In genomic region chr11:51822736-51823135, GRCm38 (mm10) we compare ENCODE assay signal across 17 mouse cellular contexts. TPM values are rescaled to one million over a fixed set of nuclear protein-coding genes. Genes with fewer than 3 reads are reported as not detected.
DNase-seq lines count a peak whose midpoint lies in the region; ATAC-seq and TF ChIP-seq lines count a peak whose summit lies in the region.
"Had no signal": no experiment of that assay in that cellular context is flagged by ENCODE, and none has a peak within 500 bp of the region (broad histone marks: within the 10 kb centered on the region; RNA-seq: fewer than 3 reads in every experiment).

No protein-coding gene starts in this region.

- peaks cover 14 to 15% of the 10 kb centered on the region in 2 experiments for H3K4me1 ChIP-seq in liver, embryonic 14.5 days (replicated peaks; ENCODE audit: control insufficient read depth in 2 of 2, insufficient read depth in 2 of 2, low read length in 1 of 2)
- H3K4me1 ChIP-seq: forebrain, embryonic 15.5 days; intestine, embryonic 15.5 days; kidney, embryonic 15.5 days had no signal

- no peak overlapping the region for H3K9ac ChIP-seq in liver, embryonic 14.5 days (replicated peaks)
- H3K9ac ChIP-seq: embryonic facial prominence, embryonic 15.5 days; forebrain, embryonic 15.5 days; heart, embryonic 15.5 days; intestine, embryonic 15.5 days; kidney, embryonic 15.5 days had no signal

- 0 out of 2 replicates have a peak overlapping the region, but pooled peaks have one; percentile 32 for H3K27ac ChIP-seq in layer of hippocampus, adult 2 months
- H3K27ac ChIP-seq in liver, embryonic 14.5 days, result peak overlapping the region; percentile 21; the same call in 1 of the 2 replicates
- H3K27ac ChIP-seq: embryonic facial prominence, embryonic 15.5 days; forebrain, embryonic 15.5 days; heart, embryonic 15.5 days; intestine, embryonic 15.5 days; kidney, embryonic 15.5 days had no signal

- H3K27me3 ChIP-seq in liver, embryonic 14.5 days (ENCODE audit: control insufficient read depth, insufficient read depth, low read length), result no peaks in the 10 kb centered on the region
- H3K27me3 ChIP-seq: embryonic facial prominence, embryonic 15.5 days; forebrain, embryonic 15.5 days; heart, embryonic 15.5 days; intestine, embryonic 15.5 days; kidney, embryonic 15.5 days had no signal

- no peak overlapping the region for H3K4me3 ChIP-seq in layer of hippocampus, adult 2 months
- no peak overlapping the region for H3K4me3 ChIP-seq in liver, embryonic 14.5 days (ENCODE audit: insufficient read depth in 1 of 2, low read depth in 2 of 2, low read length in 2 of 2)
- H3K4me3 ChIP-seq: embryonic facial prominence, embryonic 15.5 days; forebrain, embryonic 15.5 days; heart, embryonic 15.5 days; intestine, embryonic 15.5 days; kidney, embryonic 15.5 days had no signal

- no peak for TF ChIP-seq EP300 in liver, embryonic 14.5 days (IDR thresholded peaks at IDR 0.05; ENCODE audit: low read depth)

- TF ChIP-seq CTCF in layer of hippocampus, adult 2 months (conservative IDR thresholded peaks at IDR 0.05), result no peak
- TF ChIP-seq CTCF in liver, embryonic 14.5 days (IDR thresholded peaks at IDR 0.05; ENCODE audit: low read depth), result no peak

- no peak overlapping the region for H3K4me2 ChIP-seq in liver, embryonic 14.5 days (ENCODE audit: low read depth)
- H3K4me2 ChIP-seq: embryonic facial prominence, embryonic 15.5 days; forebrain, embryonic 15.5 days; heart, embryonic 15.5 days; intestine, embryonic 15.5 days; kidney, embryonic 15.5 days had no signal

- no peaks in the 10 kb centered on the region for H3K9me3 ChIP-seq in liver, embryonic 14.5 days (ENCODE audit: control insufficient read depth, low read length)
- H3K9me3 ChIP-seq: embryonic facial prominence, embryonic 15.5 days; forebrain, embryonic 15.5 days; heart, embryonic 15.5 days; intestine, embryonic 15.5 days; kidney, embryonic 15.5 days had no signal

- no peak for DNase-seq in layer of hippocampus, adult 2 months (ENCODE audit: low spot score in 2 of 2)
- no peak for DNase-seq in layer of hippocampus, postnatal 25 days (ENCODE audit: extremely low spot score in 1 of 2, low spot score in 1 of 2)
- DNase-seq in 416B (ENCODE audit: low read depth) (peak; percentile 72), ES-CJ7 (ENCODE audit: low read depth, low spot score) (peak; percentile 82)
- DNase-seq in liver, embryonic 14.5 days (ENCODE audit: low read depth in 3 of 3, low spot score in 3 of 3), result peak in 2 of 3 experiments; percentile 30 to 33
- no peak for DNase-seq in thymus, postnatal 14 days
- no peak for DNase-seq in gastrocnemius, postnatal 36 days
- DNase-seq: adrenal gland, postnatal 36 days; cerebellum, adult 9-10 months; heart, adult 11 months; layer of hippocampus, postnatal 36 days; thymus, adult 18-20 months had no signal

- peak; percentile 60 for ATAC-seq in liver, embryonic 14.5 days (ENCODE audit: insufficient read depth)
- ATAC-seq: forebrain, embryonic 15.5 days; intestine, embryonic 15.5 days had no signal

- WGBS in liver, embryonic 14.5 days (ENCODE audit: insufficient replicate concordance), result 37% methylated on average over 4 of the region's 4 CpGs

- intact Hi-C loops in gastrocnemius, postnatal 36 days (cut with DNase I), result no loop called here

- H3K36me3 ChIP-seq in liver, embryonic 14.5 days (replicated peaks; ENCODE audit: control insufficient read depth, insufficient read depth, low read depth), result no peaks in the 10 kb centered on the region
- H3K36me3 ChIP-seq: forebrain, embryonic 15.5 days; heart, embryonic 15.5 days had no signal

RNA-seq across cellular contexts. Expression of gene Jade2, which starts 34.7 kb away (rescaled TPM):
- total RNA-seq in layer of hippocampus, adult 2 months (2021), result 10 to 100 TPM; 39.2 to 42.1 TPM
- 10 to 100 TPM; 28.4 to 29.7 TPM for total RNA-seq in layer of hippocampus, postnatal 25 days (2021)
- 0.63 and 0.77 TPM in 2 replicates for polyA plus RNA-seq in liver, embryonic 14.5 days (2012; rRNA removed)
- 0.42 and 0.46 TPM in 2 replicates for polyA plus RNA-seq in liver, embryonic 14.5 days (2014; fragmentation: Nextera tagmentation; extraction: Ambion mirVana)
- total RNA-seq in gastrocnemius, postnatal 36 days (2021), result 1 to 10 TPM; 3.6 to 4.4 TPM

RNA-seq across cellular contexts. Expression of gene Sar1b, which starts 59.2 kb away (rescaled TPM):
- total RNA-seq in layer of hippocampus, adult 2 months (2021), result 10 to 100 TPM; 71.7 to 72.0 TPM
- total RNA-seq in layer of hippocampus, postnatal 25 days (2021), result 10 to 100 TPM; 68.7 to 72.7 TPM
- 26.3 and 35.2 TPM in 2 replicates for polyA plus RNA-seq in liver, embryonic 14.5 days (2012; rRNA removed)
- polyA plus RNA-seq in liver, embryonic 14.5 days (2014; fragmentation: Nextera tagmentation; extraction: Ambion mirVana), result 80.4 and 80.7 TPM in 2 replicates
- total RNA-seq in gastrocnemius, postnatal 36 days (2021), result 100 to 1,000 TPM; 428 to 446 TPM

RNA-seq across cellular contexts. Expression of gene Sec24a, which starts 59.3 kb away (rescaled TPM):
- total RNA-seq in layer of hippocampus, adult 2 months (2021), result 10 to 100 TPM; 17.6 to 21.6 TPM
- total RNA-seq in layer of hippocampus, postnatal 25 days (2021), result 10 to 100 TPM; 15.3 to 22.0 TPM
- polyA plus RNA-seq in liver, embryonic 14.5 days (2012; rRNA removed), result 3.7 TPM in 2 replicates
- polyA plus RNA-seq in liver, embryonic 14.5 days (2014; fragmentation: Nextera tagmentation; extraction: Ambion mirVana), result 6.2 and 6.6 TPM in 2 replicates
- total RNA-seq in gastrocnemius, postnatal 36 days (2021), result 10 to 100 TPM; 38.8 to 42.3 TPM

Comparison
In these comparisons a context has a peak if more than half of its experiments do, and no peak if none do; other contexts are left out.
1. DNase-seq: peak in 416B (single experiment), ES-CJ7 (single experiment) and liver, embryonic 14.5 days (2 of 3); none in layer of hippocampus, adult 2 months (0 of 2), layer of hippocampus, postnatal 25 days (0 of 2), thymus, postnatal 14 days (single experiment) and gastrocnemius, postnatal 36 days (0 of 2).
2. RNA of gene Jade2, which starts 34.7 kb away (total RNA-seq): 39.2 to 42.1 TPM in layer of hippocampus, adult 2 months and 28.4 to 29.7 TPM in layer of hippocampus, postnatal 25 days; 3.6 to 4.4 TPM in gastrocnemius, postnatal 36 days; every median in the first group is over 4 times any median in the second.
3. RNA of gene Sar1b, which starts 59.2 kb away (total RNA-seq): 428 to 446 TPM in gastrocnemius, postnatal 36 days; 68.7 to 72.7 TPM in layer of hippocampus, postnatal 25 days and 71.7 to 72.0 TPM in layer of hippocampus, adult 2 months; every median in the first group is over 4 times any median in the second.